Mouse (Mus musculus) E14TG2a.4 (cell line): ENCODE measurements around the gene Ces2a.

ENCODE experiments used
- H3K27me3 ChIP-seq: 2 replicates; pipeline ENCODE4 v1.6.1; 2014; ENCODE audit warnings: low read length, control low read depth; ENCODE audit not compliant: insufficient read depth
- H3K36me3 ChIP-seq: 2 replicates; pipeline ENCODE4 v1.6.1; 2014; ENCODE audit warnings: low read length, control low read depth; ENCODE audit not compliant: insufficient read depth
- H3K4me1 ChIP-seq: replicated peaks from 2 replicates; pipeline ENCODE4 v1.6.1; 2014; ENCODE audit warnings: low read depth, low read length, control low read depth
- H3K4me3 ChIP-seq: replicated peaks from 2 replicates; pipeline ENCODE4 v1.5.1; 2014; ENCODE audit warnings: mild to moderate bottlenecking, low read length
- H3K9me3 ChIP-seq: 2 replicates; pipeline ENCODE4 v1.6.1; 2014; ENCODE audit warnings: low read length, control low read depth
- CTCF ChIP-seq: conservative IDR thresholded peaks from 2 replicates; pipeline ENCODE4 v1.5.1; 2014; ENCODE audit warnings: low read length
- NANOG ChIP-seq: IDR thresholded peaks from 2 replicates; pipeline ENCODE4 v1.6.1; 2014; ENCODE audit warnings: borderline replicate concordance, low read length, mixed read lengths
- POU5F1 ChIP-seq: IDR thresholded peaks from 2 replicates; pipeline ENCODE4 v1.6.1; 2014; ENCODE audit warnings: low read length, borderline replicate concordance

Gene Ces2a

GRCm38 (mm10) chr8:104733753-104734152 lies at the start of gene Ces2a:
Gene Ces2a (plus strand): TSS chr8:104734003.
- no peaks in the 10 kb centered on the region for H3K9me3 ChIP-seq
- no peak within 1 kb of the TSS for H3K4me3 ChIP-seq
- H3K36me3 ChIP-seq = no peaks in the 10 kb centered on the region
- TF ChIP-seq CTCF (no peak), POU5F1 (no peak), NANOG (no peak)
- H3K27me3 ChIP-seq = no peaks in the 10 kb centered on the region
- H3K4me1 ChIP-seq = no peaks in the 10 kb centered on the region

- H3K9me3 ChIP-seq = no peaks in the 10 kb centered on the region
- H3K4me1 ChIP-seq = no peaks in the 10 kb centered on the region
- H3K27me3 ChIP-seq = no peaks in the 10 kb centered on the region
- TF ChIP-seq NANOG = no peak
- no peak for TF ChIP-seq CTCF
- TF ChIP-seq POU5F1 = no peak
- H3K4me3 ChIP-seq = no peak overlapping the region
- H3K36me3 ChIP-seq = no peaks in the 10 kb centered on the region
Observed at GRCm38 (mm10) chr8:104688433-104688832, 45.4 kb upstream of the Ces2a start.

GRCm38 (mm10) chr8:104698556-104698955 lies 35.2 kb upstream of the Ces2a start:
- H3K27me3 ChIP-seq = no peaks in the 10 kb centered on the region
- H3K4me3 ChIP-seq = no peak overlapping the region
- H3K36me3 ChIP-seq = no peaks in the 10 kb centered on the region
- no peaks in the 10 kb centered on the region for H3K4me1 ChIP-seq
- peaks cover 22% of the 10 kb centered on the region for H3K9me3 ChIP-seq
- TF ChIP-seq CTCF (no peak), POU5F1 (no peak), NANOG (no peak)

GRCm38 (mm10) chr8:104701900-104702299 lies 31.9 kb upstream of the Ces2a start:
- H3K27me3 ChIP-seq = no peaks in the 10 kb centered on the region
- H3K9me3 ChIP-seq = peaks cover 11% of the 10 kb centered on the region
- no peaks in the 10 kb centered on the region for H3K4me1 ChIP-seq
- H3K4me3 ChIP-seq = no peak overlapping the region
- TF ChIP-seq NANOG (no peak), CTCF (no peak), POU5F1 (no peak)
- H3K36me3 ChIP-seq = no peaks in the 10 kb centered on the region

- Histone ChIP-seq H3K27me3 (no peaks in the 10 kb centered on the region), H3K4me3 (no peak overlapping the region), H3K9me3 (no peaks in the 10 kb centered on the region), H3K4me1 (no peaks in the 10 kb centered on the region), H3K36me3 (no peaks in the 10 kb centered on the region)
- TF ChIP-seq POU5F1 = no peak
- TF ChIP-seq NANOG = no peak
Observed at GRCm38 (mm10) chr8:104721166-104721565, 12.6 kb upstream of the Ces2a start.

- TF ChIP-seq CTCF (no peak), POU5F1 (no peak), NANOG (no peak)
Observed at GRCm38 (mm10) chr8:104731451-104731850, 2.4 kb upstream of the Ces2a start.

GRCm38 (mm10) chr8:104731969-104732368 lies 1.8 kb upstream of the Ces2a start:
- H3K4me1 ChIP-seq = no peaks in the 10 kb centered on the region
- no peaks in the 10 kb centered on the region for H3K9me3 ChIP-seq
- no peaks in the 10 kb centered on the region for H3K36me3 ChIP-seq

More at GRCm38 (mm10) chr8:104731451-104731850, 2.4 kb upstream of the Ces2a start:
- Histone ChIP-seq H3K4me1 (no peaks in the 10 kb centered on the region), H3K36me3 (no peaks in the 10 kb centered on the region), H3K4me3 (no peak overlapping the region), H3K27me3 (no peaks in the 10 kb centered on the region), H3K9me3 (no peaks in the 10 kb centered on the region)

GRCm38 (mm10) chr8:104742039-104742438 lies 8.2 kb downstream of the Ces2a start:
- no peak for TF ChIP-seq NANOG
- TF ChIP-seq CTCF = no peak
- no peak for TF ChIP-seq POU5F1
- Histone ChIP-seq H3K9me3 (peaks cover 16% of the 10 kb centered on the region), H3K27me3 (no peaks in the 10 kb centered on the region), H3K4me3 (no peak overlapping the region), H3K36me3 (no peaks in the 10 kb centered on the region), H3K4me1 (no peaks in the 10 kb centered on the region)

More at GRCm38 (mm10) chr8:104731969-104732368, 1.8 kb upstream of the Ces2a start:
- Histone ChIP-seq H3K4me3 (no peak overlapping the region), H3K27me3 (no peaks in the 10 kb centered on the region)
- TF ChIP-seq NANOG (no peak), CTCF (no peak), POU5F1 (no peak)

- H3K27me3 ChIP-seq = no peaks in the 10 kb centered on the region
- H3K9me3 ChIP-seq = peaks cover 22% of the 10 kb centered on the region
- H3K36me3 ChIP-seq = no peaks in the 10 kb centered on the region
- no peaks in the 10 kb centered on the region for H3K4me1 ChIP-seq
- no peak overlapping the region for H3K4me3 ChIP-seq
- TF ChIP-seq POU5F1 (no peak), CTCF (no peak), NANOG (no peak)
Observed at GRCm38 (mm10) chr8:104743410-104743809, 9.6 kb downstream of the Ces2a start.
